Mouse (Mus musculus): ENCODE results near the gene Galnt2. TPM values are rescaled to one million over a fixed set of nuclear protein-coding genes. Genes with fewer than 3 reads are reported as not detected.

Galnt2 gene
- 35.3 and 47.5 TPM in 2 replicates for polyA plus RNA-seq (2016; fragmentation: Nextera tagmentation; extraction: Ambion mirVana)

DNA sequence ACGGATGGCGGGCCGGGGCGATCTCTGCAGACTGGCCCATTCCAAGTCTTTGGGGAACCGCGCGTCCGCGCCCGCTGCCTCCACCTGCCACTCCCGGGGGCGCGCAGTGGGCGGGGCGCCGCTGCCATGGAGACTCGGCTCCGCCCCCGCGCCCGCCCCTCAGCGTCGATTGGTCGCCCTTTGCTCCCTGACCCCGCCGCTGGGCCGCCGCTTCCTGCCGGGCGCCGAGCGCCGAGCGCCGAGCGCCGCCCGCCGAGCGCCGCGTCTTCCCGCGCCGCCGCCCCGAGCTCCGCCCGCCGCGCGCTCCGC is at the start of gene Galnt2:
Gene Galnt2 (plus strand): TSS at position 216 of the 309 bp plus-strand sequence.
- Histone ChIP-seq H3K9me3 (replicated peaks) (no peaks in the 10 kb centered on the region), H3K27ac (replicated peaks) (peak within 1 kb of the TSS; percentile 91), H3K4me3 (peak within 1 kb of the TSS; percentile 97), H3K27me3 (ENCODE audit: low read depth, poor library complexity, severe bottlenecking) (no peaks in the 10 kb centered on the region), H3K4me1 (peaks cover 35% of the 10 kb centered on the region), H3K36me3 (0 out of 2 replicates have a peak, but pooled peaks cover 4% of the 10 kb centered on the region)
- DNase-seq (ENCODE audit: low spot score) = peak; percentile 87
- 2% methylated on average over 48 of the region's 53 CpGs for WGBS

DNA sequence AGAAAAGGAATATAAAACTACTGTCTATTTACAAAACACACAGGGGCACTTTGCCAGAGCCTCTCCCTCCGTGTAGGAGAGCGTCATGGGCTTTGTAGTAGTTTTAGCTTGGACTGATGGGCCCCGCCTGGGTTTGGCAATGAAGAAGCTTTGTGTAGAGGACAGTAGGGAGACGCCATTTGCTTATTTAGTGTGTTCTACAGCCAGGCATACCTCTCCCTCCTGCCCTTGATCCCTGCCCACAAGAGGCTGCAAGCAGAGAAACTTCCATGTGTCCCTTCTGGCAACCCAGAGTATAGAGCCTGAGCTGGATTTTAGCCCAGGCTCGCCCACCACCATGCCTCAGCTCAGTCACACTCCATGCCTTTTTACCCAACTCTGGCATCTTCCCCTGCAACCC is 49.4 kb upstream of the Galnt2 start:
- H3K4me3 ChIP-seq = no peak overlapping the region
- H3K27ac ChIP-seq (replicated peaks) = no peak overlapping the region
- peaks cover 11% of the 10 kb centered on the region; the same call in 1 of the 2 replicates for H3K4me1 ChIP-seq
- DNase-seq (ENCODE audit: low spot score) = no peak
- no peaks in the 10 kb centered on the region for H3K9me3 ChIP-seq (replicated peaks)
- H3K27me3 ChIP-seq (ENCODE audit: low read depth, poor library complexity, severe bottlenecking) = no peaks in the 10 kb centered on the region
- H3K36me3 ChIP-seq = no peaks in the 10 kb centered on the region
- WGBS = 91% methylated on average over 5 of the region's 5 CpGs

DNA sequence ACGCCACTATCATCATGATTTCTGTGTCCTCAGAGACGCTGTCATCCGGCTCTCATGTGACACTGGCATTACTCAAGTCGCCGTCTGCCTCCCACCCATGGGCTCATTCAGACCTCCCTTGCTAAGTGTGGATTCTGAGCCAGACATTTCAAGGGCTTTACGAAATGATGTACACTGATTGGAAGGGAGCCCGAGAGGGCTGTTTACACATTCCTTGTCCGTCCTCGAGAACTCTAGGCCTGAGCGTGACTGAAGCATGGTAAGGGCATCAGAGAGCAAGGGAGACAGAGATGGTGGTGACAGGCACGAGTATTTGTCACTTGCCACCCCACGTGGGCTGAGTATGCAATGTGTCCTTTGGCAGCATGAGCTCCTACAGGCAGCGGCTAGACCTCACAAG is 49.0 kb upstream of the Galnt2 start:
- no peaks in the 10 kb centered on the region for H3K27me3 ChIP-seq (ENCODE audit: low read depth, poor library complexity, severe bottlenecking)

GRCm38 (mm10) chr8:124184078-124184477 is 47.1 kb upstream of the Galnt2 start:
- H3K36me3 ChIP-seq = no peaks in the 10 kb centered on the region

More for the DNA sequence above, 49.0 kb upstream of the Galnt2 start:
- peaks cover 11% of the 10 kb centered on the region; the same call in 1 of the 2 replicates for H3K4me1 ChIP-seq
- H3K9me3 ChIP-seq (replicated peaks) = no peaks in the 10 kb centered on the region
- H3K36me3 ChIP-seq = no peaks in the 10 kb centered on the region
- no peak overlapping the region for H3K27ac ChIP-seq (replicated peaks)
- 83% methylated on average over 13 of the region's 13 CpGs for WGBS
- no peak overlapping the region for H3K4me3 ChIP-seq
- DNase-seq (ENCODE audit: low spot score) = no peak

DNA sequence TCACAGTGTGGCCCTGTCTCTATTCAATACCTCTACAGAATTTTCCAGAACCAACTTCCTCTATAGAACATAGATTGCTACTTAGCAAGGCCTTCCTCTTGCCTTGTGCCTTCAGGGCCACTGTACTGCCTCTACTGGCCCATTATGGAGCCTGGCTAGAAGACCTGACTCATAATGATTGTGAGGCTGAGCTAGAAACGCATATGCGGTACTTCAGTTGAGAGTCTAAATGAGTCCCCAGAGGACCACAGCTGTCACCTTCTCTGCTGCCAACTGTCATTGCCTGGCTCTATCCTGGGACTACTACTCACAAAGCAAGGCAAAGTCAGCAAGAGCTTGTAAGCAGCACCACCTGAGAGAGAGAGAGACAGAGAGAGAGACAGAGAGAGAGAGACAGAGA is 46.7 kb upstream of the Galnt2 start:
- H3K27ac ChIP-seq (replicated peaks) = no peak overlapping the region
- no peaks in the 10 kb centered on the region for H3K27me3 ChIP-seq (ENCODE audit: low read depth, poor library complexity, severe bottlenecking)
- DNase-seq (ENCODE audit: low spot score) = no peak
- H3K36me3 ChIP-seq = no peaks in the 10 kb centered on the region
- no peak overlapping the region for H3K4me3 ChIP-seq
- no peaks in the 10 kb centered on the region for H3K9me3 ChIP-seq (replicated peaks)
- peaks cover 5% of the 10 kb centered on the region; the same call in 1 of the 2 replicates for H3K4me1 ChIP-seq
- WGBS = 87% methylated on average over 2 of the region's 2 CpGs

More at GRCm38 (mm10) chr8:124184078-124184477, 47.1 kb upstream of the Galnt2 start:
- Histone ChIP-seq H3K4me3 (no peak overlapping the region), H3K27me3 (ENCODE audit: low read depth, poor library complexity, severe bottlenecking) (no peaks in the 10 kb centered on the region), H3K9me3 (replicated peaks) (no peaks in the 10 kb centered on the region), H3K27ac (replicated peaks) (no peak overlapping the region), H3K4me1 (peaks cover 9% of the 10 kb centered on the region; the same call in 1 of the 2 replicates)
- no peak for DNase-seq (ENCODE audit: low spot score)
- WGBS = 85% methylated on average over 3 of the region's 3 CpGs

- Histone ChIP-seq H3K9me3 (replicated peaks) (no peaks in the 10 kb centered on the region), H3K4me1 (peaks cover 5% of the 10 kb centered on the region; the same call in 1 of the 2 replicates), H3K36me3 (no peaks in the 10 kb centered on the region), H3K27me3 (ENCODE audit: low read depth, poor library complexity, severe bottlenecking) (no peaks in the 10 kb centered on the region), H3K4me3 (no peak overlapping the region), H3K27ac (replicated peaks) (no peak overlapping the region)
- 82% methylated on average over 6 of the region's 6 CpGs for WGBS
- no peak for DNase-seq (ENCODE audit: low spot score)
These were observed 46.1 kb upstream of the Galnt2 start for GRCm38 (mm10) chr8:124185081-124185480.

GRCm38 (mm10) chr8:124190388-124190787 is 40.8 kb upstream of the Galnt2 start:
- Histone ChIP-seq H3K36me3 (no peaks in the 10 kb centered on the region), H3K4me3 (no peak overlapping the region), H3K4me1 (no peaks in the 10 kb centered on the region), H3K27me3 (ENCODE audit: low read depth, poor library complexity, severe bottlenecking) (no peaks in the 10 kb centered on the region), H3K9me3 (replicated peaks) (no peaks in the 10 kb centered on the region), H3K27ac (replicated peaks) (no peak overlapping the region)
- no peak for DNase-seq (ENCODE audit: low spot score)
- WGBS = 89% methylated on average over 7 of the region's 7 CpGs

DNA sequence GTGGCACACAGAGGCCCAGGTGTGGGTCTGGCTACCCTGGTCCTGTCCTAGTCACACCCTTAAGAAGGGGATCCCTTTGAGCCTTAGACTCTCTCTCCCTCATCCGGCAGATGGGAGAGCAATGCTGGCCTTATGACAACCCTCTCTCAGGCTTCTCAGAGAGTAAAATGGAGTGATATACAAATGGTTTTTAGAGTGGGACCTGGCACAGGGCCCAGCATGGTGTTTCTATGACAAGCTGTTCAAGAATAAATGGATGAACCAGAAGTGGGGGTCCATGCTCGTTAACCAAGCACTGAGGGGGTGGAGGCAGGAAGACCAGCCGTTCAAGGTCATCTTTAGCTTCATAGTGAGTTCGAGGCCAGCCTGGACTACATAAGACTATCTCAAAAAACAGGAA is 38.9 kb upstream of the Galnt2 start:
- Histone ChIP-seq H3K27me3 (ENCODE audit: low read depth, poor library complexity, severe bottlenecking) (no peaks in the 10 kb centered on the region), H3K4me1 (peaks cover 9% of the 10 kb centered on the region; the same call in 1 of the 2 replicates), H3K27ac (replicated peaks) (no peak overlapping the region), H3K9me3 (replicated peaks) (no peaks in the 10 kb centered on the region), H3K36me3 (no peaks in the 10 kb centered on the region), H3K4me3 (no peak overlapping the region)
- DNase-seq (ENCODE audit: low spot score) = no peak
- 94% methylated on average over 4 of the region's 4 CpGs for WGBS

GRCm38 (mm10) chr8:124192976-124193375 is 38.2 kb upstream of the Galnt2 start:
- 90% methylated on average over 10 of the region's 10 CpGs for WGBS
- H3K9me3 ChIP-seq (replicated peaks) = no peaks in the 10 kb centered on the region
- H3K27me3 ChIP-seq (ENCODE audit: low read depth, poor library complexity, severe bottlenecking) = no peaks in the 10 kb centered on the region; the same call in 1 of the 2 replicates
- DNase-seq (ENCODE audit: low spot score) = no peak
- peaks cover 9% of the 10 kb centered on the region; the same call in 1 of the 2 replicates for H3K4me1 ChIP-seq
- H3K27ac ChIP-seq (replicated peaks) = no peak overlapping the region
- H3K4me3 ChIP-seq = no peak overlapping the region
- H3K36me3 ChIP-seq = no peaks in the 10 kb centered on the region

DNA sequence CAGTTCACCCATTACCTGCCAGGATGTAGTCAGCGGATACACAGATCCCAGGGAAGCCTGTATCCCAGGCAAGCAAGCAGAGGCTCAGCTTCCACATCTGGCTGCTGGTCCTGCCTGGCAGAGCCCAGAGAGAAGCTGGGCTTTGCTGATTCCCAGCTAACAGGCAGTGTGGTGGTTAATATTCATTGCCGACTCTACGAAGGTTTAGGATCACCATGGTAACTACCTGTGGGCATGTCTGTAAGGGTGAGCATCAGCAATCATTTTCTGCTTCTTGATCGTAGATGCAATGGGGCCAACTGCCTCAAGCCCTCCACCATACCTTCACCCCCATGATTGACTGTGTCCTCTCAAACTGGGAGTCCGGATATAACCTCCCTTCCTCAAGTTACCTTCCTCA is 37.2 kb upstream of the Galnt2 start:
- H3K4me3 ChIP-seq = no peak overlapping the region
- peaks cover 9% of the 10 kb centered on the region; the same call in 1 of the 2 replicates for H3K4me1 ChIP-seq
- H3K27ac ChIP-seq (replicated peaks) = no peak overlapping the region
- H3K36me3 ChIP-seq = no peaks in the 10 kb centered on the region
- 81% methylated on average over 5 of the region's 5 CpGs for WGBS
- DNase-seq (ENCODE audit: low spot score) = no peak
- H3K9me3 ChIP-seq (replicated peaks) = no peaks in the 10 kb centered on the region
- no peaks in the 10 kb centered on the region; the same call in 1 of the 2 replicates for H3K27me3 ChIP-seq (ENCODE audit: low read depth, poor library complexity, severe bottlenecking)

DNA sequence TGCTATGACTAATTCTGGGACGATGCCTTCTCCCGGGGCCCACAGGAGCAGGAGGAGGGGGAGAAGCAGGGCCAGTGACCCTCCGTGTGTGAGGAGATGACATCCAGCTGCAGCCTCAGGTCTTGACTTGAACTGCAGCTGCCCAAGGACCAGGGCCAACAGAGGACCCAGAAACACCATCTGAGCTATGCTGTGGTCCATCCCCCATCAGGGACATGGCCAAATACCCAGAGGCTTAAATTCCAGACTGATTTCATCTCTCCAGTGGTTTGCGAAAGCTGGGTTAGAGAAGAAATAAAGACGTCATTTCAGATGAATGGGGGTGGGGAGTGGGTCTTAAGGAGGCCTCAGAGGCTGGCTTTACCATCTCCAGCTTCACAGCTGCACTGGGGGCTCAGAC is 35.0 kb upstream of the Galnt2 start:
- Histone ChIP-seq H3K36me3 (no peaks in the 10 kb centered on the region), H3K27ac (replicated peaks) (no peak overlapping the region), H3K27me3 (ENCODE audit: low read depth, poor library complexity, severe bottlenecking) (no peaks in the 10 kb centered on the region; the same call in 1 of the 2 replicates), H3K4me3 (no peak overlapping the region), H3K4me1 (peaks cover 12% of the 10 kb centered on the region; the same call in 1 of the 2 replicates), H3K9me3 (replicated peaks) (no peaks in the 10 kb centered on the region)
- no peak for DNase-seq (ENCODE audit: low spot score)
- 76% methylated on average over 5 of the region's 5 CpGs for WGBS

- H3K4me1 ChIP-seq = peaks cover 12% of the 10 kb centered on the region; the same call in 1 of the 2 replicates
- H3K36me3 ChIP-seq = no peaks in the 10 kb centered on the region
- no peak overlapping the region for H3K27ac ChIP-seq (replicated peaks)
- no peaks in the 10 kb centered on the region for H3K9me3 ChIP-seq (replicated peaks)
- 63% methylated on average over 5 of the region's 5 CpGs for WGBS
- no peak for DNase-seq (ENCODE audit: low spot score)
- H3K4me3 ChIP-seq = no peak overlapping the region
- H3K27me3 ChIP-seq (ENCODE audit: low read depth, poor library complexity, severe bottlenecking) = no peaks in the 10 kb centered on the region; the same call in 1 of the 2 replicates
These were observed 34.4 kb upstream of the Galnt2 start for GRCm38 (mm10) chr8:124196797-124197196.

- H3K27ac ChIP-seq (replicated peaks) = no peak overlapping the region
- WGBS = 77% methylated on average over 7 of the region's 7 CpGs
- H3K9me3 ChIP-seq (replicated peaks) = no peaks in the 10 kb centered on the region
- no peaks in the 10 kb centered on the region for H3K36me3 ChIP-seq
- DNase-seq (ENCODE audit: low spot score) = no peak
- H3K4me1 ChIP-seq = peaks cover 22% of the 10 kb centered on the region
- H3K27me3 ChIP-seq (ENCODE audit: low read depth, poor library complexity, severe bottlenecking) = no peaks in the 10 kb centered on the region; the same call in 1 of the 2 replicates
- no peak overlapping the region for H3K4me3 ChIP-seq
These were observed 33.0 kb upstream of the Galnt2 start for GRCm38 (mm10) chr8:124198230-124198629.

Measured in midbrain, embryonic 10.5 days (tissue).